Mouse (Mus musculus): ENCODE measurements around the gene Zkscan16.

Gene Zkscan16

DNA sequence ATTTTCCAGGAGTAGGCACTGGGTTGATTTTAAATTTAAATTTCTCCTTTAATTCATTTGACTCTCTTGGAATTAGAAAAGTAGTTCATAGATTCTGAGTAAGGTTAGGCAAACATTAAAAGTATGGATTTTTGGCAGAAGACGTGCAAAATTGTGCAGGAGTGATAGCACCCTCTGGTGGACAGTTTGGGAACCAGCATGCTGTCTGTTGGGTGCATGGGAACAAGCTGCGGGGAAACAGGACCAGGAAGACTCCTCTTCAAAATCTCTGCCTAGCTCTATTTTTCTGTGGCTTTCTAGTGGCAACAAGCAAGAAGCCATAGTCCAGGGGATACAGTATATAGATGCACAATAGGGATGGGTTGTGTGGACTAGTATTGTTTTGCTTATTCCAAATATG is 56.3 kb downstream of the Zkscan16 start:
- in situ Hi-C loops (cut with MboI, MseI) = loop anchor here (5.0 to 10.0 kb wide), 2 partner anchors 38 to 335 kb away; partner anchors contain the start of gene Gng10

DNA sequence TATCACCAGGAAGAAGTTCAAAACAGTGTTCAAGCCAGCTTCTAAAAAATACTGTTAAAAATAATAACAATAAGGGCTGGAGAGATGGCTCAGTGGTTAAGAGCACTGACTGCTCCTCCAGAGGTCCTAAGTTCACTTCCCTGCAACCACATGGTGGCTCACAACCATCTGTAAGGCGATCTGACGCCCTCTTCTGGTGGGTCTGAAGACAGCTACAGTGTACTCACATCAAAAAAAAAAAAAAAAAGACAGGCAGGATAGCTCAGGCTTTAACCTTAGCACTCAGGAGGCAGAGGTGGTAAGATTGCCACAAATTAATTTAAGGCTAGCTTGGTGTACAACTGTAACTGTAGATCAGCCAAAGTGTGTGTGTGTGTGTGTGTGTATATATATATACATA is 57.2 kb downstream of the Zkscan16 start:
- in situ Hi-C loops (cut with MboI, MseI) = loop anchor here (10.0 kb wide), 1 partner anchor 334 kb away; no protein-coding TSS in a partner anchor

DNA sequence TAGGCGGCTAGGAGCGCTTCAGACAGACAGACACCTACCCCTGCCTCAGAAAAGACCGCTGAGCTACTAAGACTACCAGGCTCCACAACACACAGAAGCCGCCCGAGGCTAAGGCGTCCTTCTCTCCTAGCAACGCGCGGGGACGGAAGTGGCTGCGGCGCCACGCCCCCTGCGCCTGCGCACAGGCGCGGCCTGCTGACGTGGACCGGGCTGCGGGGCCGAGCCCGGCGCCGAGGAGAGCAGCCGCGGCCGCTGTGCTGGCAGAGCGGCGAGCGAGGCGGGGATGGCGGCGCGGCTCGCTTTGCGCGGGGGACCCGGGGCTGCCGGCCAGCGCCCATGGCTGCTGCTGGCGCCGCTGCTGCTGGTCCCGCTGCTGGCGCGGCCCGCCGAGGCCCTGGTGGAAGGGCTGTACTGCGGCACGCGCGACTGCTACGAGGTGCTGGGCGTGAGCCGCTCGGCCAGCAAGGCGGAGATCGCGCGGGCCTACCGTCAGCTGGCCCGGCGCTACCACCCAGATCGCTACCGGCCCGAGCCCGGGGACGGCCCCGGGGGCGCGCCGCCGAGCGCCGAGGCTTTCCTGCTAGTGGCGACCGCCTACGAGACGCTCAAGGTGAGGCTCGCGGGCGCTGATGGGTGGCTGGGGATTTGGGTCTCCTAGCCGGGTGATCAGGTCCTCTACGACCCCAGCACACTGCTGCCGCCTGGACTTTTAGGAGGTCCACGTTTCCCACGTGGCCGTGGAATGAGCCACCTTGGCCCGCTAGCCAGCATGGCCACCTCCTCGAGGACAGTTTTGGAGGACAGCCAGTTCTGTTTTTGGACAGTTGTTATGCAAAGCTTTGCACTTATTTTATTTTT is 59.7 kb downstream of the Zkscan16 start, which contains the start of gene Gm20503:
Gene Gm20503, plus strand, starts transcription at position 263 of the 858 bp plus-strand sequence.
- in situ Hi-C loops (cut with MboI, MseI) = loop anchor here (10.0 kb wide), 1 partner anchor 332 kb away; no protein-coding TSS in a partner anchor

DNA sequence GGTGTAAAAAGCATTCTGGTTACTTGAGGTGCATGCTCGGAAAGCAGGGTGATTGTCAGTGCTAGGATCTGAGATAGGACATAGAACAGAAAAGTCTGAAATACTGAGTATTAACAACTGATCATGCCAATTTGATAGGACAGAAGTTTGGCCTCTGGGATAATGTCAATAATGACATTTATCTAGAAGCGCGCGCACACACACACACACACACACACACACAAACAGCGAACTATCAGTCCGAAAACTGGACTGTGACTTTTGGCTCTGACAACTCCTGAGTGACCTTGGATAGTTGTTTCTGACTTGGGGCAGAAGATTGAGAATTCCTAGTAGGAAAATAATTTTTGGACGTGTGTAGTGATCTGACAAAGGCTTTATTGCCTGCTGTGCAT is 60.4 kb downstream of the Zkscan16 start:
- in situ Hi-C loops (cut with MboI, MseI) = loop anchor here (10.0 kb wide), 1 partner anchor 331 kb away; no protein-coding TSS in a partner anchor

DNA sequence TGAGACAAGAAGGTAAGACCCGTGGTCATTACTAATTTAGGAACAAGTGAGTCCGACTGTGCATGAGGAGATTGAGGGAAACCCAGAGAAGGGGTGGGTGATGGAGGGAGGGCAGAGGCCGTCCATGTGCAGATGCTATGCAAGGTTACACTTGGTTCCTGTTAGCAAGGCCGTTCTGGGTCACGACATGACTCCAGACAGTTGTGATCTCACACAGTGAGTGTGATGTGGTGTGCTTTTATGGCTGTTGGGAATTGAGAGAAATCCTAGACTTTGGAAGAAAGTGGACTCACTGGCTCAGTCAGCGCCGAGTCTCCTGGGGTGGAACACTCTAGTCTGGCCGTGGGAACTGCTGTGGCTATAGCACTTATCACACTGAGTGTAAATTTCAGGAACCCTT is 62.8 kb downstream of the Zkscan16 start:
- in situ Hi-C loops (cut with MboI, MseI) = loop anchor here (10.0 kb wide), 1 partner anchor 329 kb away; no protein-coding TSS in a partner anchor

DNA sequence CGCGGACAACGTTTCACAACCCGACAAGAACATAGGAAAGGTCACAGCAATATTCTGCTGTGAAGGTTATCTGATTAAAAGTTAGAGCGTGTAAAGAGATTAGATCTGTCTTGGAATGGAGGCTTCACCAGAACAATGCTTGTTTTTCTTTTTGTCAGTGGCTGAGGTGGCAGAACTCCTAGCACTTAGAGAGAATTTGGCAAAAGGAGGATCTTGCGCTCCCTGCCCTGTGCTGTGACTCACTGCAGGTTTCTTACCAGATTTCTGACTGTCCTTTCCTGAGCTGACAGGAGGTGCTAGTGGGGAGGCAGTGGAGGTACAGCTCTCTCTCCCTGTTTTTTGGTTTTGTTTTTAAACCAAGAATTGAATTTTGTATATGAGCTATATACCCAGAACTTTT is 63.6 kb downstream of the Zkscan16 start:
- in situ Hi-C loops (cut with MboI, MseI) = loop anchor here (10.0 kb wide), 1 partner anchor 328 kb away; no protein-coding TSS in a partner anchor

Data from T-helper 2 cell (primary cell).